Mouse (Mus musculus): ENCODE measurements around the gene Cdr2l.

GRCm38 (mm10) chr11:115406858-115407401 is 25.2 kb downstream of the Cdr2l start:
- TF ChIP-seq CTCF (IDR thresholded peaks at IDR 0.05; ENCODE audit: low read depth), result no peak
- no peak for TF ChIP-seq EP300 (IDR thresholded peaks at IDR 0.05; ENCODE audit: low read depth)

Measured in liver, embryonic 14.5 days (tissue).